Mouse (Mus musculus) thymus, adult 18-20 months (tissue): ENCODE results near the gene Ccnyl1.
"Not testable (repeated sequence)": the region's sequence is repeated elsewhere in the genome, so short reads cannot be mapped to it uniquely, and the experiment has no call there.

Experiments used
- DNase-seq, 2 experiments: peaks; one replicate each; pipeline ENCODE4 v3.0.0; 2022; ENCODE audit warnings: mixed read lengths in 2 of 2

Ccnyl1 gene

GRCm38 (mm10) chr1:64690213-64691013 is at the start of gene Ccnyl1:
Gene Ccnyl1, plus strand, starts transcription at chr1:64690455.
- peak; percentile 98 for DNase-seq

- no peak for DNase-seq
These were observed 49.2 kb upstream of the Ccnyl1 start for GRCm38 (mm10) chr1:64641069-64641468.

GRCm38 (mm10) chr1:64642541-64642940 is 47.7 kb upstream of the Ccnyl1 start:
- DNase-seq = not testable (repeated sequence)

GRCm38 (mm10) chr1:64644513-64644912 is 45.7 kb upstream of the Ccnyl1 start:
- DNase-seq = no peak

GRCm38 (mm10) chr1:64649362-64650124 is 40.7 kb upstream of the Ccnyl1 start:
- no peak for DNase-seq

GRCm38 (mm10) chr1:64653701-64654100 is 36.6 kb upstream of the Ccnyl1 start:
- DNase-seq = no peak

GRCm38 (mm10) chr1:64655415-64655814 is 34.8 kb upstream of the Ccnyl1 start:
- DNase-seq = no peak

- DNase-seq = no peak
These were observed 33.7 kb upstream of the Ccnyl1 start for GRCm38 (mm10) chr1:64656423-64657129.

- DNase-seq = no peak
These were observed 31.4 kb upstream of the Ccnyl1 start for GRCm38 (mm10) chr1:64658876-64659275.

- DNase-seq = no peak
These were observed 23.1 kb upstream of the Ccnyl1 start for GRCm38 (mm10) chr1:64667111-64667633.

- no peak for DNase-seq
These were observed 20.8 kb upstream of the Ccnyl1 start for GRCm38 (mm10) chr1:64669451-64669850.

GRCm38 (mm10) chr1:64673931-64674330 is 16.3 kb upstream of the Ccnyl1 start:
- DNase-seq = no peak

- DNase-seq = no peak
These were observed 14.0 kb upstream of the Ccnyl1 start for GRCm38 (mm10) chr1:64676060-64676839.

- no peak for DNase-seq
These were observed 8.8 kb upstream of the Ccnyl1 start for GRCm38 (mm10) chr1:64681499-64681898.

GRCm38 (mm10) chr1:64683039-64683438 is 7.2 kb upstream of the Ccnyl1 start:
- DNase-seq = no peak

- DNase-seq = no peak
These were observed 5.8 kb upstream of the Ccnyl1 start for GRCm38 (mm10) chr1:64684440-64684839.

- DNase-seq = no peak
These were observed 2.2 kb upstream of the Ccnyl1 start for GRCm38 (mm10) chr1:64688046-64688445.

- no peak for DNase-seq
These were observed 568 bp upstream of the Ccnyl1 start for GRCm38 (mm10) chr1:64689561-64690212.

GRCm38 (mm10) chr1:64691121-64691551 is 881 bp downstream of the Ccnyl1 start:
- peak; percentile 21 to 31 for DNase-seq

GRCm38 (mm10) chr1:64691581-64691980 is 1.3 kb downstream of the Ccnyl1 start:
- no peak for DNase-seq

- DNase-seq = no peak
These were observed 4.9 kb downstream of the Ccnyl1 start for GRCm38 (mm10) chr1:64695156-64695555.

GRCm38 (mm10) chr1:64701780-64702179 is 11.5 kb downstream of the Ccnyl1 start:
- no peak for DNase-seq
